Mouse (Mus musculus) cerebellum, adult (tissue): ENCODE data around the gene Kansl2.
"Not testable (repeated sequence)": the region's sequence is repeated elsewhere in the genome, so short reads cannot be mapped to it uniquely, and the experiment has no call there.

Experiments
- ATAC-seq: cut with Nextera tagmentation; 2 replicates; pipeline ENCODE4 v1.9.2; 2017; ENCODE audit warnings: mild to moderate bottlenecking, moderate library complexity, mixed read lengths; ENCODE audit not compliant: insufficient number of reproducible peaks, low FRiP score, low TSS enrichment

Kansl2 gene

GRCm38 (mm10) chr15:98536828-98537510 is 2.9 kb upstream of the Kansl2 start:
- ATAC-seq = no peak

DNA sequence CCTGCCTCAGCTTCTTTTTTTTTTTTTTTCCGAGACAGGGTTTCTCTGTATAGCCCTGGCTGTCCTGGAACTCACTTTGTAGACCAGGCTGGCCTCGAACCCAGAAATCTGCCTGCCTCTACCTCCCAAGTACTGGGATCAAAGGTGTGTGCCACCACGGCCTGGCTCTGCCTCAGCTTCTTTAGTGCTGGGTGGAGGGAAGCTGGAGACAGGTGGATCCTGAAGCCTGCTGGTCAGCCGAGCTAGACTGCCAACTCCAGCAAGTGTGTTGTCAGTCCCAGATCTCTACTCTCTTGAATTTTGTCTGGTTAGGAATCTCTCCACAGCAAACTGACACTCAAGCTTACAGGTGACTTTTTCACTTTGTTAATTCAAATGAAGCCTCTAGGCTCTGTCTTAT is 1.9 kb upstream of the Kansl2 start:
- no peak for ATAC-seq

GRCm38 (mm10) chr15:98533035-98533531 is 981 bp downstream of the Kansl2 start:
- ATAC-seq = no peak

DNA sequence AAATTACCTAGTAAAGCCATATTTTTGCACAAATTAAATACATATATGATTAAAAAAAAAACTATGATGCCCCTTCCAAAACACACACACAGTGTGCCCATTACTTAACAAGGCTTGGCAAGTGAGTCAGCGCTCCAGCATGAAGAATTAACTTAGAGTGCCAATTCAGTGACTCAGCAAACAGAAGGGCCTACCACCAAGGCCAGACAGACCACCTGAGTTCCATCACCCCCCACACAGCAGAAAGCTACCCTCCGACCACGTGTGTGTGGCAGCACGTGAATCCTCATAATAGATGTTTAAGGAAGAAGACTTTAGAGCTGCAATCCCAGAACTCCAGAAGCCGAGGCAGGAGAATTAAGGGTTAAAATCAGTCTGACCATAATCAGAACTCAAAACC is 1.8 kb downstream of the Kansl2 start:
- ATAC-seq = no peak

DNA sequence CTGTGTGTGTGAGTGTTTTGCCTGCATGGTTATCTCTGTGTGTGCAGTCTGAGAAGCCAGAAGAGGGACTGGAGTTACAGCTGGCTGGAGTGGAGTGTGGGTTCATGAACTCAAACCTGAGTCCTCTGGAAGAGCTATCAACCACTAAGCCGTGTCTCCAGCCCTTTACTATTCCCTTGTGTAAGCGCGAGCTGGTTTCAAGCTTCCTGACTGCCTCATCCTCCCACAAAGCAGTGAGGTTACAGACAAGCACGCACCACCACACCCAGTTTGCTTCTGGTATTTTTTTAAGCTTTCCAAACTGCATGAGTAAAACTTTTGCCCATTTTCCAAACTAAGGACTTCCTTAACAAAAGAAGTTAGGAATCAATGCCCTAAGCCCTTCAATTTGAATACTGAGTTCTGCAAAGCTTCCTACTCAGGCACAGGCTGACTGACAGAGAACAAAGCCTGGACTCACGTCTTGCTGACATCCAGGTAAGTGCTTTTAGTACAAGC is 5.9 kb downstream of the Kansl2 start:
- no peak for ATAC-seq

GRCm38 (mm10) chr15:98527056-98527771 is 6.8 kb downstream of the Kansl2 start:
- no peak for ATAC-seq

DNA sequence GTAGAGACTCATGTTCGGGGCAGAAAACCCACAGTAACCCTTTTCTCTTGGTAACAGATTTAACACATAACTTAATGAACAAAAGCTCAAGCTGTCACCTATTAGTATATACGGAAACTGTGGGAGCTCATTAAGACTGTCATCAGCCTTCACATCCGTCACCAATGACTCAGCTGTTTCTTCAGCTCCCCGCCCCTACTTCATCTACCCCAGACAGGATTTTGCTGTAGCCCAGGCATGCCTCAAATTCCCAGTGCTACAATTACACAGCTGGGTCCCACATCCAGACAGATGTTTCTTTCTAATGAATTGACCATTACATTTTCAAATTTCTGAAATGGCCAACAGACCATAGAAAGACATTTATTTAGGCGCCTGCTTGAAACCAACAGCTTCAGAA is 8.0 kb downstream of the Kansl2 start:
- no peak for ATAC-seq

DNA sequence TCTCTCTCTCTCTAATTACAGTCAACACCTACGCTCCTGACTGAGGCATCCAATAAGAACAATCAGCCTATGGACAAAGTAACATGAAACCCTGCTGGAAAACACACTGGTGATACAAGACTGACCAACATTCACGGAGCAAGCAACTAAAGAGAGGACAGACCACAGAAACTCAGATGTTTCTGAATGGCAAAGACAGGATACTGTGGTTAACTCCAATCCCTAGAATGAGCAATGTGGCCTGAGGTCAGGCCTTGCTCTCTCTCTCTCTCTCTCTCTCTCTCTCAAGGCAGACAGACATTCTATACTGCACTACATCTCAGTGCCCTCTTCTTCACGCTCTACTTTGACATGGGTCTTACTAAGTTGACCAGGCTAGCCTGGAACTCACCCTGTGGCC is 12.8 kb downstream of the Kansl2 start:
- no peak for ATAC-seq

DNA sequence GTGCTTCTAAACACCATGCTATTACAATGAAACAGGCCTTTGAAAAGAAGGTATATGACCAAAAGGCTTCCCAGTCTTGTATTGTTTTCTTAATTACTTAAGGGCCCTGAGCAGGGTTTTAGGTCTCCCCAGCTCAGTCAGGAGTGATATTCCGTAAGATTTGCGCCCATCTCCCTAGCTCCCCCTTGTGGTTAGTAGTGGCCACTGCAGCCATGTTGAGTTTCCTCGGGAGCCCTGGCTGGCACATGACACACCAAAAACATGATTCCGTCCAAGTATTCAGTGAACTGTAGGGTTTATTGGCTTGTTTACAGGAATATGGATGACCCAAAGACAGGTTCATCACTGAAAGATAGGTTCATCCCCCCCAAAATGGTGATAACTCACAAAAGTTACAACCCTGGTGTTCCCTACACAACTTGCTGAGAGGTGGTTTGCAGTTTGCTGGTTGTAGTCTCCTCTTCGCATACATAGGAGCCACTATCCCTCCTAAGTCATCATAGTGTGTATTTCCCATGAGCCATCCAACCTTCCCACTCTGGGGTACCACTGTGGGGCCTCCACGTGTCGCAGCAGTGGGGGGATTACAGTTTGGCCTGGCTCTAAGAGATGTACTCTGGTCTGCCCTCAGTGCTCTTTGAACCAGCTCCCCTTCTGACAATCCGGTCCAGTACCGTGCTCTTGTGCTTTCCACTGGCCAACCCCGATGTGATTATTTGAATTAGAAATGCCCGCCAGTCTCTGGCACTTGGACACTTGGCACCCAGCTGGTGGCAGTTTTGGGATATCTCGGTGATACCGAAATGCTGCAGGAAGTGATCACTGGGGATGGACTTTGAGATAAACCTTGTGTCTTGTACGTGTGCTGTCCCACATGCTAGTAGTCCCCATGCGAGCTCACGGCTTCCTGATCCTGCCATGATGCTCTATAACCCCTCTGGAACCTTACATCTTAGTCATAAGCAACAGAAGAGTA is 16.4 kb downstream of the Kansl2 start:
- ATAC-seq = no peak; the same call in 1 of the 2 replicates

DNA sequence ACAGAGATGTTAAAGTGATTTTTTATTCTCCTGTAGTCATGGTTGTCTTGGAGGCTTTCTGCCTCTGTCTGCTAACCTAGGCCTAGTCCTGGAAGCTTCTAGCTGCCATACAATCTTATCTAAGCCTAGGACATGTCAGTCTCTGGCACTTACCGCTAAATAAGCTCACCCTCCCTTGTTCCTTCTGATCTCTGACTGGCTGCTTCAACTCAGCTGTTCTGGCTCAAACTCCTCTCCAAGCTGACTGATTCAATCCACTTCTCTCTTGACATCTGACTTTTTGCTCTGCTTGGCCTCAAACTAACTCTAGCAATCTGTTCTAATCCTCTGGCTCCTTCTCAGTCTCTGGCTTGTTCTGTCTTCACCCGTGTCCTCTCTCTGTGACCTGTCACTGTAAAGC is 19.2 kb downstream of the Kansl2 start:
- ATAC-seq = not testable (repeated sequence)

DNA sequence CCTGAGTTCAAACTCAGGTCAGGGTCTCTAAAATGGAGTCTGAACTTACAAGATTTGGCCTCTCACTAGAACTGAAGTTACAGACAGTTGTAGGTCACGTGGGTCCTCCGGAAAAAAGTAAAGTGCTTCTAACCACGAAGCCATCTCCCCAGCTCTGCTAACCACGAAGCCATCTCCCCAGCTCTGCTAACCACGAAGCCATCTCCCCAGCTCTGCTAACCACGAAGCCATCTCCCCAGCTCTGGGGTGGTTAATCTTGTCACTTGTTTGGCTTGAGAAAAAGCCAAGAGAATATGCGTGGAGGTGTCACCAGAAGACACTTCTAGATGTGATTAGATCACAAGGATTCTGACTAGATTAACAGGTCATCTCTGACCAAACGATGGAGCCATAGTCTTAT is 19.9 kb downstream of the Kansl2 start:
- no peak for ATAC-seq

DNA sequence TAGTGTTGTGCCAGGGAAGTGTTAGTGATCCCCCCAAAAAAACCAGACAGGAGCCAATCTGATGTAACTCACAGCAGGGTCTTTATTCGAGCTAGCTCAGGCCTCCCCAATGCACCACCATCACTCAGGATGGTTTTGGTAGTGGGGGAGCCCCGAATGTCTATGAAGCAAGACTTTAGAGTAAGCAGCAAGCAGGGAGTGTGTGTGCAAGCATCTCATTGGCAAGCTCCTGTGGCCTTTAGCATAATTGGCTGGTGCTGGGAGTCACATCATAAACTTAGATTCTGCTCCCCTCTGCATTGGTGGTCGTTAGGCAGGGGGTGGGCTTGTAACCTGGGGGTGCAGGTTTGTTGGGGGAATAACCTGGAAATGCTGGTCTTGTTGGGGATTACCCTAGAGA is 20.4 kb downstream of the Kansl2 start:
- not testable (repeated sequence) for ATAC-seq

GRCm38 (mm10) chr15:98512799-98513321 is 21.2 kb downstream of the Kansl2 start:
- no peak for ATAC-seq

DNA sequence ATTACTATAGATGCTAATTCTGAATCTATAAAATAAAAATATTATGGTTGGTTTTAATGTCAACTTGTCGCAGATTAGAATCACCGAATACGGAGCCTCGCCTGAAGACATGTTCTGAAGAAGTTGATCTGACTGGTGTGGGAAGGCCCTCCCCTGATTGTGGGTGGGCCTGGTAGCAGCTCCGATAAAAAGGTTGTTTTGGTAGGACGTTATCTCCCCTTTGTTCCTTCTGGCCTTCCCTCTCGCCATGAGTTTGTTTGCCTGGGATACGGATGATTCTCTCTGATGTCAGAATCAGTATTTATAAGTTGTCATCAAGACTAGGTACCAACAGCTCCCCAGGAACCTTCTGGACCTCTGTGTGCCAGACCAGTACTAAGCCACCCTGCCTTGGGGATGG is 21.8 kb downstream of the Kansl2 start:
- no peak for ATAC-seq

- ATAC-seq = no peak
Measured at GRCm38 (mm10) chr15:98511386-98511928, 22.6 kb downstream of the Kansl2 start.

- no peak; the same call in 1 of the 2 replicates for ATAC-seq
Measured at GRCm38 (mm10) chr15:98510438-98511385, 23.4 kb downstream of the Kansl2 start.

GRCm38 (mm10) chr15:98509387-98509786 is 24.7 kb downstream of the Kansl2 start:
- no peak for ATAC-seq

- no peak for ATAC-seq
Measured at GRCm38 (mm10) chr15:98507321-98507720, 26.7 kb downstream of the Kansl2 start.
